Mouse (Mus musculus): Measurements from ENCODE around the gene Map4k5.

Map4k5 gene

GRCm38 (mm10) chr12:69885170-69885923 lies 7.7 kb downstream of the Map4k5 start:
- DNase-seq, result no peak

DNA sequence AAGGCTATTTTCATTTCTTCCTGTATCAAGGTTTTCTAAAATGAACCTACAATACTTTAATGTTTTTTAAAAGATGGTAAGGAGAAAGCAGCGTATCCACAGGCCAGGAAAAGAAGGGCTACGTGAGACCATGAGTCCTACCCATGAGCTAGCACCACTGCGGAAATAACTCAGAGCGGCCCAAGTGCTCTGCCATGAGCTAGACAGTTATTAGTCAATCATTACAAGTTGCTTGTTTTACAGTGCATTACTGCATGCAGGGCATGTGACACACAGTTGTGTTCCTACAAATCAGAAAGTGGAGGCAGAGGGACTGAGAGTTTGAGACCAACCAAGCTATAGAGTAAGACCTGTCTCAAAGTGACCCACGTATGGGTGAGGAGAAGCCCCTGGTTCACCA lies 8.9 kb downstream of the Map4k5 start:
- peak in 1 of 2 experiments; percentile 18 for DNase-seq

DNA sequence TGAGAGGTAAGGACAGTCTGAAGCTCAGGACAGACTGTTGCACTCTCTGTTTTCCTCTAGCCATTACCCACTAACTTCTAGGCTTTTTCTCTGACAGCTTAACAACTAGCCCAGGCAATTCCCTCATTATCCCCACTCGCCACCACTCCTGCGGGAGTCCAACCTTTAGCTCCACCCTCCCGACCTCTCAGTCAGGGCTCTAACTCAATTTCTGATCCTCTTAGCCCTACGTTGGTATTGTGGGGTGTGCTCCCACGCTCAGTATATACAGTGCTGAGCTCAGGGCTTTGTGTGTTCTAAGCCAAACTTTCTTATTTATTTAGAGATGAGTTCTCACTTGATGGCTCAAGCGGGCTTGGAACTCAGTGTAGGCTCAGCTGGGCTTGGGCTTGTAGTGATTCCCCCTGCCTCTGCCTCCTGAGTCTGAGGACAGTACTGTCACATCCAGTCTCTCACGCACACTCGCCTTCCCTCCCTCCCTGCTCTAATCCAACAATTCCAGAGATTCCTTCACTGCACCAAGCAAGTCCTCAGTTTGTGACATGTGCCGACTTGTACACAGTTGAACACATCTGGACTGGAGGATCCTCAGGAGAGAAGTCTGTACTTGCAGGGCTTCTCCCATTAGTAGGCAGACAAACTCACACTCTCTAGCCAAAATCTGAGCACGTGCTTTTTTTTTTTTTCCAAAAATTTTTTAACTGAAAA lies 11.6 kb downstream of the Map4k5 start:
- DNase-seq, result no peak

DNA sequence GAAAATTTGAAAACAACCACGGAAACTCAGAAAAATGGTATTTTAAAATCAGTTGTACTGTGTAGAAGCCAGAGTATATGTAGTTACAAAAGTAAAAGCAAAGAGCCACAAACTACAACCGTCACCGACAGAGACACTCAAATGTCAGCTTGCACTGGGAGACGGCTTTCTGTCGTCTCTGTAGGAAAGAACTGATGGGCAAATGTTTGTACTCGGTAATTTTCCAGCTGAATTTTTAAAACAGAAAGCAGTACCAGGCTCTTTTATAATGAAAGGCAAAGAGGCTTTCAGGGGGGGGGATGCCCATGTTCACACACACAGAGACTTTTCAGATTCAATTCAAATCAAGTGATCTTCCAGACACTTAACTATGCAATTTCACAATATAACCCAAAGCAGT lies 13.3 kb downstream of the Map4k5 start:
- no peak for DNase-seq

DNA sequence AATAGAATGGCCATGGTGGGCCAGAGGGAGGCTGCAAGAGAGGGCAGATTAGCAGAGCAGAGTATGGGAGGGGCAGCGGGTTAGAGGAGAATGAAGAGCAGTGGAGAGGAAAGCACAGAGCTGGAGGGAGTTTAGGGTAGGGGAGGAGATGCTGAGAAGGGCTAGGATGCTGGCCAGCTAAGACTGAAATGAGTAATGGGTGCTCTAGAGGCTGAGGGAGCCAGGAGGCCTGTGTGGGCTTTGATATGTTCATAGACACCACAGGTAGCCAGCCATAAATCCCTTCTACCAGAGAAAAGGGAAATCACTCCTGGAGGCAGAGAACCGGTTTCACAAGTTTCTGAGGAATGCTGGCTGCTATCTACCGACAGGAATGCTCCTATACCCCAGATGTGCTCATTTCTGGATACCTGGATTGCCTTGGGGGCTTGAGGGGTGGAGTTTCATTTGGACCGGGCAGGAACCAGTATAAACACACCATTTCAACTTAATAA lies 13.8 kb downstream of the Map4k5 start:
- DNase-seq, result peak; percentile 11 to 27

GRCm38 (mm10) chr12:69877842-69878363 lies 15.1 kb downstream of the Map4k5 start:
- DNase-seq, result no peak

DNA sequence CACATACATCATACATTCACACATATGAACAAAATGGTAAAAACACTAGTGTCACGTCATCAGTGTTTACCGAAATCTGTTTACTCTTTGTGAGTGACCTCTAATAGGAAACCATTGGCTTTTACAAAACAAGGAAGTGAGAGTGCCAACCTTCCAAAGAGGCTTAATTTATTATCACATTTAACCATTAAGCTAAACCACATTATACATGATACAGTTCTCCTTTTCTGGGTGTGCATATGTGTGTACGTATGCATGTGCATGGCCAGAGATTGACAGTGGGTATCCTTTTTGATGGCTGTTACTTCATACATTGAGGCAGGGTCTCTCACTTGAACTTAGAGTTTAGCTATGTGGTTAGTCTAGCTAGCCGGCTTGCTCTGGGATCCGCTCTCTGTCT lies 21.4 kb downstream of the Map4k5 start:
- no peak for DNase-seq

DNA sequence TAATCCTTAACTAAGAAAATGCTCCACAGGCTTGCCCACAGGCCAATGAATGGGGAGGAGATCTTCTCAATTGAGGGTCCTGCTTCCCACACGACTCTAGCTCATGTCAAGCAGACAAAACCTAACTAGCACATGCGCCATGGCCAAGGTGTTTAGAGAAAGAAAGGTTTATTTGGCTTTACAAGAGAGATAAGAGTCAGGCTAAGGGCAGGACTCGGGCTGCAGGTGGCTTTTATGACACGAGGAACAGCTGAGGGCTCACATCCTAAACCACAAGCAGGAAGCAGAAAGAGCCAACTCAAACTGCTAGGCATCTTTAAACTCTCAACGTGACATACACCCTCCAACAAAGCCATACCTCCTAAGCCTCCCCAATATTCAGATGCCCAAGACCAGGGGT lies 25.7 kb downstream of the Map4k5 start:
- no peak for DNase-seq

DNA sequence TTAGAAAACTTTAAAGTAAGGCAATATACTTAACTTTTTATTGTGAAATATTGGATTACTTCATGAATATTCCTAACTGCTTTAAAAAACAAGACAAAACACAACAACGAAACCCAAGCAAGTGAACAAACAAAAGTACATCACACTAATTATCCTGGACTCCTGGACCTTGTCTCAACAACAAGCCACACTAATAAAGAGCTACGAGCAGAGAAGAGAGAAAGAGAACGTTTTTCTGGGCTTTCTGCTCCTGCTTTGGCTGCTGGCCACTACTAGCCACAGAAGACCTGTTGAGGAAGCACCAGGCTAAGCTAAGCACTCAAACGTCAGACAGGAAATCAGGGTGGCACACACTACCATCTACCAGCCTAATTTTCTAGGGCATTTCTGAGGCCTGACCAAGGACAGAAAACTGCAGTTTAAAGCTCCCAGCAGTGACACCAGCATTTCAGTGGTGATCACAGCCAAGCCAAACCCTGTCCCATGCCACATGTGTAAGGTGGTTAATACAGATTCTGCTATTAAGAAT lies 28.8 kb downstream of the Map4k5 start:
- DNase-seq, result no peak

- DNase-seq, result no peak
Observed at GRCm38 (mm10) chr12:69863505-69863904, 29.5 kb downstream of the Map4k5 start.

DNA sequence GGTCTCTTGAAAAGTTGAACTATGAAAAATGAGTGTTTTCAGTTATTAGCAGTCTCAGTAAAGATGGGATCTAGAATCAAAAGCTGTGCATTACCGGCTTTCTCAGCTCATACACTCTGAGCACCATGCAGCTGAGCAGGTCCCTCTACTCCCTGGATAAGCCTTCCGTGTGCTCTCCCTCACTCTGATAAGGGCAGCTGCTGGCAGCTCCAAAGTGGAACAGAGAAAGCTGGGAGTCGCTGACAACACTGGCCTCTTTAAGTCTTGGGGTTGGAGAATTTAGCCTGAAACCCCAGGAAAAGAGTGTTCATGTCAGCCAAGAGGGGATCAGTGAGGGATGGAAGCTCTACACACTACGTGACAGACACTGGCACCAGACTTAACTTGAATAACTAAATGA lies 34.2 kb downstream of the Map4k5 start:
- DNase-seq, result no peak

GRCm38 (mm10) chr12:69857597-69857996 lies 35.4 kb downstream of the Map4k5 start:
- DNase-seq, result no peak

GRCm38 (mm10) chr12:69856398-69856797 lies 36.6 kb downstream of the Map4k5 start:
- no peak for DNase-seq

DNA sequence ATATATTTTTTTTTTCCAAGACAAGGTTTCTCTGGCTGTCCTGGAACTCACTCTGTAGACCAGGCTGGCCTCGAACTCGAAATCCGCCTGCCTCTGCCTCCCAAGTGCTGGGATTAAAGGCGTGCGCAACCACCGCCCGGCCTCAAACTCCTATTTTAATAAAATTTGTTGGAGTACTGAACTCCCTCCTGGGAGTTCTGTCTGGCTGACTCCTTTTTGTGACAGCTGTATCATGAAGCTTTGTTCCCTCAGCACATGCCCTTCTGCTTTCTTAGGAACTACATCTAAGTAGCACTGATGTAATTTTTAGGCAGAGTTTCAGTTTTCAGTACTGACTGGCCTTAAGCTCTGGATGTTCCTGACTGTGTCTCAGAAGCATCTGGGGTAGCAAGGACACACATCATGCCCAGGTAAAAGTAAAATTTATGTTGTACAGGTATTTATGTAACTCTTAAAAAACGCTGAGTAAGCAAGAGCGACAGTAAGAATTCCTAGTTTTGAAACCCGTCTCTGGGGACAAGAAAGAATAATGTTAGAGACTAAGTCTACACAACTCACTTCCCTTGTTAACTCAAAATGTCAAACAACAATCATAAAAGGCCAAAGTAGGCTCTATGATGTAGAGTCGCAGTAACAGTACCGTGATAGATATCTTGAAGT lies 37.2 kb downstream of the Map4k5 start:
- DNase-seq, result no peak

GRCm38 (mm10) chr12:69853942-69854341 lies 39.1 kb downstream of the Map4k5 start:
- DNase-seq, result no peak

DNA sequence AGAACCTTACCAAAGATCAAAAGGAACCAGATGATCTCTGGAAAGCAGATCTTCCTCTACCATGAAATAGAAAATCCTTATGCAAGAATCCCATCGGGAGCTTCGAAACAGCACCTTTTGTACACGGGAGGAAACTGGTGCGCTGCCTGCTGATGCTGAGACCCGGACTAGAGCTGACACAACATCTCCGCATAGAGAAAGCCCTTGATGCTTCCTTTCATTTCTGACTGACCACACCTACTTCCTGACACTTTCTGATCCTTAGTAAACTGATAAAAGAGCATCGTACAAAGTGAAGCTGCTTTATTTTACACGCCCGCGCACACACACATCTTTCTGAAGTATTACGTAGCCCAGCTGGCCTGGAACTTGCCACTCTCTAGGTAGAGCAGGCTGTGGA lies 39.6 kb downstream of the Map4k5 start:
- DNase-seq, result no peak

- DNase-seq, result no peak
Observed at GRCm38 (mm10) chr12:69852288-69852687, 40.7 kb downstream of the Map4k5 start.

DNA sequence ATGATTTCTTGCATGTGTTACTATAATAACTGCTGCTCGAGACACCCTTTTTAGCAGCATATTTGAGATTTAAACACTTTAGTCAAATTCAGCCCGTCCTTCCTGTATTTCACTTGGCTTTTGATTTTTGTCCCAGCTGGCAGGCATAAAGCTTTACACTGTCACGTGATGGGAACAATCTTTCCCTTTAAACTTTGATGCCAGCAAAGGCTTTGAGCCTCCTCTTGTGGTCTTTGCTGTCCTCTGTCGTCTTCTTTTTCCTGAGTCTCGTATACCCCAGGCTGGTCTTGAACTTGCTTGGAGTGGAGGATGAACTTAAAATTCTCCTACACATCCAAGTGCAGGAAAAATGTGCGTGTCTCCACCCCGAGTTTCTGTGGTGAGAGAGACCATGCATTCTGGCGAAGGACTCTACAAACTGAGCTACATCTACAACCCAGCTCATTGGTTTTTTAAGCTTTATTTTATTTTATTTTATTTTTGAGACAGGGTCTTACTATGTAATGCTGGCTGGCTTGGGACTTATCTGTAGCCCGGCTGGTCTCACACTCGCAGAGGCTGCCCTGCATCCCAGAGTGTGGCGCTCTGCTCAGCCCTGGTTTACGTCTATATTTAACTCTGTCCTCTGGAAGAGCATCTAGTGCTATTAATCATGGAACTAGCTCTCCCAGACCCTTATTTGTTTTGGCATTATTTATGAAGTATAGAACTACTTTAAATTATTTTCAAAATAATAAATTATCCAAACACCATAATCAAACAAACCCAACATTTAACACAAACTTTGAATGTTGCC lies 44.7 kb downstream of the Map4k5 start:
- DNase-seq, result peak in 1 of 2 experiments; percentile 13

- no peak for DNase-seq
Observed at GRCm38 (mm10) chr12:69846499-69846898, 46.5 kb downstream of the Map4k5 start.

GRCm38 (mm10) chr12:69845722-69846121 lies 47.3 kb downstream of the Map4k5 start:
- DNase-seq, result no peak

DNA sequence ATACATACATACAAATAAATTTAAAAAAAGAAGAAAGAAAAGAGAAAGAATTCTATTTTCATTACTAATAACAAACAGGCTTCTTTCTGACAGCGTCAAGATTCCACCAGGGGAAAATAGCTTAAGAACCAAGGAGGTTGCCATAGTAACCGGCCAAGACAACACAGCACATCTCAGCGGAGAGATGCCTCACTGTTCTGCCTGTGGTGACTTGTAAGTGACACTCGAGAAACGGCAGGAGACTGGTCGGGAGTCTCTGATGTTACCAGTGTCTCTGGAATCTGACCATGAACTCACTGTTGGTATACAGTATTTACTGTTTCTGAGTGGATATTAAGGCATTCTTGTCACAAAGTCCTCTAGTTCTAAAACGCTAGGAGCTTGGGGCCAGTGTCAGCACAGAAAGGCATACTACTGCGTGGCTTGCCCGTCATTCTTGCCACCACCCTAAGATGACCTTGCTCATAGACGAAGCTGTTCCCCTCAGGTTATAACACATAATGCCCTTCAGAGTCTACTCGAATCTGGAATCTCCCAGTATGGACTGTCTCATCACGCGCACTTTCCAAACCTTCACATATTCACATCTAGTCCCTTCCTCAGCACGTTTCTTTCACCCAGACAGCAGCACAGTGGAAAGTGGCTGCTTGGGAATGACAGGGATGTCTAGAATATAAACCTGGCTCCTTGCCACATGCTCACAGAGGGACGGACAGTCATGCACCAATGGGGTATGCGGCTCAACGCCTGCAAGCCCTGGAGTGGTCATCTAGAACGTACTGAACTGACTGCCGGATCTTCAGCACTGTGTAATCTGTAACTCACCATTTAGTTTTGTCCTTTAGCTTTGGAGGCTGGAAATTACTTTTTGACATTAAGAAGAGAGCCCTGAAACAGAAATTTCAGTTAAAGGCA lies 49.2 kb downstream of the Map4k5 start:
- DNase-seq, result no peak
